Mouse (Mus musculus): ENCODE data around the gene Parp11. TPM values are rescaled to one million over a fixed set of nuclear protein-coding genes. Genes with fewer than 3 reads are reported as not detected.
"Not testable (repeated sequence)": the region's sequence is repeated elsewhere in the genome, so short reads cannot be mapped to it uniquely, and the experiment has no call there.

The Parp11 gene
- total RNA-seq, 2 experiments from 2014 or later = 32.1 to 40.1 TPM

GRCm38 (mm10) chr6:127496841-127497656 lies 50.4 kb downstream of the Parp11 start:
- peak; percentile 19 to 23 for DNase-seq

DNA sequence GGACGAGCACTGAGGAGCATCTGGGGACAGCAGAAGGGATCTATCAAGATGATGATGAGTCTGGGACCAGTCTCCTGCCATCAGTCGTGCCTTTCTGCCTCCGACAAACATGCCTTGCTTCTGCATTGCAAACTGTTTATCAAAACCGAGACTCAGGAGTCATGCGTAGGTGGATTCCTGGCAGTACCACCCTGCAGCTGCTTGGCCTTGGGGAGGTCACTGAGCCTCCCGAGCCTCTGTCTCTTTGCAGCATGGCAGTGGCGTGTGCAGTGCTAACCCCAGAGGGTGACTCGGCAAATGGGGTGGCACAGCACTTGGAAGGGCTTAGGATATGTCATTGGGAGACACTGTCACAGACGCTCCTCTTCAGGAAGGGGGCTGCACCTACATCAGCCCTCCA lies 53.5 kb downstream of the Parp11 start:
- no peak for DNase-seq

GRCm38 (mm10) chr6:127500806-127501205 lies 54.2 kb downstream of the Parp11 start:
- no peak for DNase-seq

DNA sequence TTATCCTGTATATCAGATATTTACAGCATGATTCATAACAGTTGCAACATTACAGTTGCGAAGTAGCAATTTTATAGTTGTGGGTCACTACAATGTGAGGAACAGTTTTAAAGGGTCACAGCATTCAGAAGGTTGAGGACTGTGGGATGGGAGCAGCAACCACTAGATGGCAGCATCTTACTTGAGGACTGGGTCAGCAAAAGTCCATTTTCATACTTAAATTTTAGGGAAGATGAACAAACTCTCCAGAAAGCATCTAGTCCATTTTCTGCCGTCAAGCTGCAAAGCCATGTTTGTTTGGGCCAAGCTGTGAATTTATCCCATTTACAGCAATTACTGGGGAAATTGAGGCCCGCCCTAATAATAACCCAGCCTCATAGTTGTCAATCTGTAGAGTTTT lies 55.9 kb downstream of the Parp11 start:
- DNase-seq = no peak

- DNase-seq = not testable (repeated sequence)
These were observed 67.1 kb downstream of the Parp11 start for GRCm38 (mm10) chr6:127513776-127514175.

- no peak for DNase-seq
These were observed 74.5 kb downstream of the Parp11 start for GRCm38 (mm10) chr6:127521176-127521575.

- no peak for DNase-seq
These were observed 75.7 kb downstream of the Parp11 start for GRCm38 (mm10) chr6:127522326-127522725.

GRCm38 (mm10) chr6:127524442-127524841 lies 77.8 kb downstream of the Parp11 start:
- DNase-seq = peak in 1 of 2 experiments; percentile 30

GRCm38 (mm10) chr6:127528625-127529024 lies 82.0 kb downstream of the Parp11 start:
- DNase-seq = no peak

- DNase-seq = peak; percentile 14 to 33
These were observed 82.8 kb downstream of the Parp11 start for GRCm38 (mm10) chr6:127529451-127529850.

GRCm38 (mm10) chr6:127530206-127530605 lies 83.6 kb downstream of the Parp11 start:
- DNase-seq = no peak

GRCm38 (mm10) chr6:127531412-127532205 lies 85.0 kb downstream of the Parp11 start:
- no peak for DNase-seq

- no peak for DNase-seq
These were observed 85.7 kb downstream of the Parp11 start for GRCm38 (mm10) chr6:127532304-127532703.

DNA sequence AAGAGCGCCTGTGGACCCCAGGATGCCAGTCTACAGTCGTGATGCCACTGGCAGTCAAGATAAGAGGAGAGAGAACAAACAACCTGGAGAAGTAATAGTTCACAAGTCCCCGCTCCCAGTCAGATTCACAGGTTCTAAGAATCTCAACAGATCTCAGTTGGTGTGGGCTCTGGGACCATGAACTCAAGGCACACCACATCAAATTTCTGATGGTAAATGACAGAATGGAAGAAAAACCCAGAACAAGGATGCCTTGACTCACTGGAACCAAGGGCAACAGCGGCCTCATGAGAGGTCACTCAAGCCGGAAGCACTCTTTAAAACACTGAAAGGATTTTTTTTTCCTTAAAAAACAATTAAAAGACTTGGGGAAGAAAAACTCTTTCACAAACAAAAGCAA lies 87.1 kb downstream of the Parp11 start:
- no peak for DNase-seq

DNA sequence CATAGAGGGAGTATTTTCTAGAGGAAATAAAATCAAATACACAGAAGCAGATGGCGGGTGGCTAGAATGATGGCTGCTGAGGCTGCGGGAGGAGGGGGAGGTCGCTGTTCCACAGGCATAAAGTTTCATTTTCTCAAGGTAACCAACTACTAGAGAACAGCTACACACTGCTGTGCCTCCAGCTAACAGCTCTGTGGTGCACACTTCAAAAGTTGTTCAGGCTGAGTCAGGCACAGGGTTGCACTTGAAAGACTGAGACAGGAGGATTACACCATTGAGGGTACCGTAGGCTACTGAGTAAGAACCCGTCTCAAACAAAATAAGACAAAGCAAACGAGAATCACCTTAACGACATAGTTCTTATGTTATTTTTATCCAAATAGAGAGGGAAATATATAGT lies 90.4 kb downstream of the Parp11 start:
- DNase-seq = no peak

DNA sequence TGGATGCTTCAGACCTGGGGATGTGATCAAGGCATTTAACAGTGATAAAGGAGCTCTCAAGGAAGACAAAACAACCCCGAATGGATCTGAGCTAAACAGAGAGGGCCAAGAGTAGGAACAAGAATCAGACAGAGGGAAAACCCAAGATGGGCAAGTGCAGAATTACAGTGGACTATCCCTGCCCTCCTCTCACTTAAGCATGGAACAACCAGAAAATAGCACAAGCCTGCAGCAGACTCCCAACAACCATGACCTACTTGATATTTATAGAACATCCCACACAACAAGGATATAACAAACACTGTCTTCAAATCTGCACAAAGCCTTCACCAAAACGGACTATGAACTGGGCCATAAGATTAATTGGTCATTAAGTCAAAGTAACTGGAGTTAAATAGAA lies 91.5 kb downstream of the Parp11 start:
- no peak for DNase-seq

GRCm38 (mm10) chr6:127539226-127539625 lies 92.6 kb downstream of the Parp11 start:
- DNase-seq = no peak

GRCm38 (mm10) chr6:127539659-127540058 lies 93.0 kb downstream of the Parp11 start:
- no peak for DNase-seq

GRCm38 (mm10) chr6:127540517-127540916 lies 93.9 kb downstream of the Parp11 start:
- no peak for DNase-seq

GRCm38 (mm10) chr6:127541617-127542374 lies 95.2 kb downstream of the Parp11 start:
- DNase-seq = peak; percentile 39 to 54

Data from layer of hippocampus, postnatal 36 days (tissue).